Mouse (Mus musculus) ES-Bruce4 (cell line): ENCODE data around the gene Med28.

Source experiments
- CTCF ChIP-seq: IDR thresholded peaks from one replicate; pipeline ENCODE4 v1.8.1; 2011; ENCODE audit warnings: low read depth, low read length
- POLR2A ChIP-seq: IDR thresholded peaks from one replicate; pipeline ENCODE4 v1.8.1; 2011; ENCODE audit warnings: low read length; ENCODE audit not compliant: insufficient read depth

DNA sequence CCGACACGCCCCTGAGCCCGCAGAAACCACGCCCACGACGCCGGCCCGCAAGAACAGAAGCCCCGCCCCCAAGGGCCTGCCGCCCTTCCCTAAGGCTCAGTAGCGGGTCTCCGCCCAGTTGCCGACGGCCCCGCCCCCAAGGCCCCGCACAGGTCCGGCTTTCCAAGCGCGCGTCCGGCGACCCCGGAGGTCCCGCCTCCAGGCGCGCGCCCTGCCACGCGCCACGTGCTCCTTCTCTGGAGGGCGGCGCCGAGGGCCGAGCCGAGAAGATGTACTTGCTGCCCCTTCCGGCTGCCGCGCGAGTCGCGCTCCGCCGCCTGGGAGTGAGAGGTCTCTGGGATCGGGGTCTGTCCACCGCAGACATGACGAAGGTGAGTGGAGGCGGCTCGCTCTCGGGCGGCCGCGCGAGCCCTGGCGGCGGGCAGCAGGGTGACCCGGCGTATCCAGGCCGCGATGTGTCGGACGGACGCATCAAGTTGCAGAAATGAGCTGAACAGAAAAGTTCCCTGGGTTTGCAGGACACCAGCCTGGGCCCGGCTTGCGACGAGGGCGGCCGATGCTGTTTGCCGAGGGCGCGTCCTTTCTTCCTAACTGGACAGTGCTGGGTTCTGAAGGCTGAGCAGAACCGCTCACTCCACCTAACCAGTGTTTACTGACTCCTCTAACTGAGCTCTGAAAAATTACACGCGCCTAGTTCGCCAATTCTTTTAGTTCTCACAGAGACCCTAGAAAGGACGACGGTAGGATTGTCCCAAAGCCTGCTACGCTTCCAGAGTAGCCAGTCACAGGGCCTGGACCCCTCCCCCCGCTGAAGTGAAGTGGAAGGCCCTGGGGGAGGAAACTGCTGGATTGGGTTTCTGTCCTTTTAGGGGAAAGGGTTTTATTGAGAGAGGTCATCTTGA lies 26.6 kb upstream of the Med28 start, which contains the start of gene Lap3:
- TF ChIP-seq CTCF = no peak
- TF ChIP-seq POLR2A = no peak
